Mouse (Mus musculus) MEL (cell line): ENCODE results near the gene Nup160. TPM values are rescaled to one million over a fixed set of nuclear protein-coding genes. Genes with fewer than 3 reads are reported as not detected.

Source experiments
- DNase-seq: peaks from one replicate; pipeline ENCODE4 v3.0.0; 2011; ENCODE audit warnings: low read depth, low spot score
- H3K27ac ChIP-seq: 2 replicates; pipeline ENCODE4 v1.5.1; 2012; ENCODE audit warnings: low read depth, mild to moderate bottlenecking, control low read depth, low read length, moderate library complexity; ENCODE audit not compliant: control insufficient read depth
- H3K27me3 ChIP-seq, 2 experiments: fragments of 150-350 bp in 1 of 2; sonication (generic) in 1 of 2; 2 replicates each; pipeline ENCODE4 v1.6.1; 2012; ENCODE audit warnings: low read length in 2 of 2, mild to moderate bottlenecking in 2 of 2, improper control_type of control experiment in 1 of 2, moderate library complexity in 1 of 2; ENCODE audit not compliant: insufficient read depth in 2 of 2, control insufficient read depth in 1 of 2
- H3K36me3 ChIP-seq, 2 experiments: 2 replicates each; pipeline ENCODE4 v1.6.1; 2012 to 2014; ENCODE audit warnings: low read length in 2 of 2, improper control_type of control experiment in 1 of 2, inconsistent platforms in 1 of 2, mild to moderate bottlenecking in 1 of 2; ENCODE audit not compliant: insufficient read depth in 2 of 2, control insufficient read depth in 1 of 2
- H3K4me1 ChIP-seq, 2 experiments: fragments of 150-350 bp in 1 of 2; sonication (generic) in 1 of 2; 2 replicates each; pipeline ENCODE4 v1.6.1; 2012; ENCODE audit warnings: low read length in 2 of 2, improper control_type of control experiment in 1 of 2, mild to moderate bottlenecking in 1 of 2; ENCODE audit not compliant: insufficient read depth in 2 of 2, control insufficient read depth in 1 of 2
- H3K4me3 ChIP-seq, 2 experiments: fragments of 150-350 bp in 1 of 2; sonication (generic) in 1 of 2; 2 replicates each; pipeline ENCODE4 v1.5.1; 2012; ENCODE audit warnings: low read depth in 2 of 2, low read length in 2 of 2, mild to moderate bottlenecking in 2 of 2, moderate library complexity in 2 of 2, control low read depth in 1 of 2, improper control_type of control experiment in 1 of 2; ENCODE audit not compliant: control insufficient read depth in 1 of 2, insufficient read depth in 1 of 2
- H3K79me2 ChIP-seq: 2 replicates; pipeline ENCODE4 v1.6.1; 2012; ENCODE audit warnings: mild to moderate bottlenecking, low read length, moderate library complexity; ENCODE audit not compliant: control insufficient read depth, poor library complexity, insufficient read depth
- H3K9ac ChIP-seq: 2 replicates; pipeline ENCODE4 v1.6.1; 2012; ENCODE audit warnings: low read depth, mild to moderate bottlenecking, control low read depth, low read length, moderate library complexity; ENCODE audit not compliant: control insufficient read depth, poor library complexity, severe bottlenecking
- H3K9me3 ChIP-seq: fragments of 150-350 bp; sonication (generic); replicated peaks from 2 replicates; pipeline ENCODE4 v1.6.1; 2012; ENCODE audit warnings: mild to moderate bottlenecking, low read length, improper control_type of control experiment, moderate library complexity; ENCODE audit not compliant: insufficient read depth
- BHLHE40 ChIP-seq: IDR thresholded peaks from 2 replicates; pipeline ENCODE4 v1.6.1; 2012; ENCODE audit warnings: low read depth, mild to moderate bottlenecking, inconsistent platforms, low read length, improper control_type of control experiment, borderline replicate concordance
- GABPA ChIP-seq: IDR thresholded peaks from 2 replicates; pipeline ENCODE4 v1.6.1; 2012; ENCODE audit warnings: low read depth, mild to moderate bottlenecking, inconsistent platforms, low read length, improper control_type of control experiment, moderate library complexity
- KAT2A ChIP-seq: conservative IDR thresholded peaks from 2 replicates; pipeline ENCODE4 v1.6.1; 2012; ENCODE audit warnings: low read depth, low read length, improper control_type of control experiment, inconsistent platforms
- MAFK ChIP-seq: IDR thresholded peaks from 2 replicates; pipeline ENCODE4 v1.6.1; 2011; ENCODE audit warnings: low read depth, mild to moderate bottlenecking, low read length, improper control_type of control experiment, borderline replicate concordance
- MEF2A ChIP-seq: IDR thresholded peaks from 2 replicates; pipeline ENCODE4 v1.6.1; 2014; ENCODE audit warnings: low read depth, mild to moderate bottlenecking, inconsistent platforms, low read length, improper control_type of control experiment; ENCODE audit not compliant: poor library complexity, insufficient replicate concordance, severe bottlenecking; ENCODE audit errors: extremely low read depth
- MXI1 ChIP-seq: IDR thresholded peaks from 2 replicates; pipeline ENCODE4 v1.6.1; 2011; ENCODE audit warnings: mild to moderate bottlenecking, low read depth, low read length, improper control_type of control experiment
- MYB ChIP-seq: IDR thresholded peaks from 2 replicates; pipeline ENCODE4 v1.6.1; 2011; ENCODE audit warnings: mild to moderate bottlenecking, low read depth, low read length, improper control_type of control experiment
- NRF1 ChIP-seq: IDR thresholded peaks from 2 replicates; pipeline ENCODE4 v1.6.1; 2014; ENCODE audit warnings: low read depth, mild to moderate bottlenecking, inconsistent platforms, low read length, improper control_type of control experiment, moderate library complexity; ENCODE audit not compliant: poor library complexity, insufficient read depth, severe bottlenecking
- POLR2AphosphoS2 ChIP-seq: IDR thresholded peaks from 2 replicates; pipeline ENCODE4 v1.6.1; 2011; ENCODE audit warnings: low read length, improper control_type of control experiment
- POLR2AphosphoS5 ChIP-seq: IDR thresholded peaks from 2 replicates; pipeline ENCODE4 v1.6.1; 2012; ENCODE audit warnings: low read depth, borderline replicate concordance, mild to moderate bottlenecking, inconsistent platforms, low read length, moderate library complexity, mixed read lengths
- SIN3A ChIP-seq: IDR thresholded peaks from 2 replicates; pipeline ENCODE4 v1.6.1; 2012; ENCODE audit warnings: low read length, improper control_type of control experiment, inconsistent platforms
- TAL1 ChIP-seq: IDR thresholded peaks from 2 replicates; pipeline ENCODE4 v1.6.1; 2012; ENCODE audit warnings: mild to moderate bottlenecking, inconsistent platforms, low read length, moderate library complexity, mixed read lengths
- UBTF ChIP-seq: IDR thresholded peaks from 2 replicates; pipeline ENCODE4 v1.6.1; 2012; ENCODE audit warnings: low read depth, mild to moderate bottlenecking, inconsistent platforms, low read length, improper control_type of control experiment, moderate library complexity, borderline replicate concordance; ENCODE audit not compliant: insufficient read depth
- USF2 ChIP-seq, 2 experiments: IDR thresholded peaks; 2 replicates each; pipeline ENCODE4 v1.6.1; 2011 to 2012; ENCODE audit warnings: improper control_type of control experiment in 2 of 2, low read length in 2 of 2, borderline replicate concordance in 1 of 2, inconsistent platforms in 1 of 2, low read depth in 1 of 2, mild to moderate bottlenecking in 1 of 2; ENCODE audit not compliant: insufficient read depth in 1 of 2
- ZNF384 ChIP-seq: IDR thresholded peaks from 2 replicates; pipeline ENCODE4 v1.6.1; 2012; ENCODE audit warnings: low read depth, mild to moderate bottlenecking, inconsistent platforms, low read length, improper control_type of control experiment
- polyA plus RNA-seq, 2 experiments: library from polyadenylated mRNA; stranded (reverse) in 1 of 2; unstranded in 1 of 2; fragments of >175 nt in 1 of 2; fragments of >200 nt in 1 of 2; gene quantifications; 2 replicates each; pipeline versions ENCODE4 v1.2.1 to v1.2.4; 2012; ENCODE audit warnings: low replicate concordance in 2 of 2, low read depth in 1 of 2; ENCODE audit not compliant: insufficient read length in 2 of 2, insufficient read depth in 1 of 2, missing spikeins in 1 of 2
- total RNA-seq: library from RNA; depleted of rRNA; stranded (reverse); fragments of 300-350 nt; gene quantifications from 2 replicates; pipeline ENCODE4 v1.2.3, GENCODE M21; 2012

Nup160 gene
- total and polyA plus RNA-seq, 3 experiments, result 43.8 to 91.4 (median 63.8) TPM

DNA sequence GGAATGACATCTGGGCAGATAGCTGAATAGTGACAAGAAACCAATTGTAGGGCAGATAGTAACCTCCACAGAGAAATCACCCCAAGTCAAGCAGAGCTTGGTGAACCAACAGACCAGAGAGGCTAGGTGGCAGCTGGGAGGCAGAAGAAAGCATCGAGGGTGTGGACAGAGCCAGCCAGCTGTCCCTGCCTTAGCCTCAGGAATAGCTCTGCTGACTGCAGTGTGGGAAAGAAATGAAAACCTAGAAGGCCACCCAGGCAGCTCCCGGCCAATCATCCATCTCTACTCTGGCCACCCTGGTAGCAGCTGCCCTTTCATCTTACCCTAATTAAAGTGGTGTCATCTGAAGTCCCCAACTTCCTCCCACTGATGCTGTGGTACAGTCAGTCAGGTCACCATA lies 47.5 kb upstream of the Nup160 start:
- Histone ChIP-seq H3K4me3 (no peak overlapping the region), H3K79me2 (no peaks in the 10 kb centered on the region), H3K27ac (no peak overlapping the region), H3K4me1 (no peaks in the 10 kb centered on the region), H3K9me3 (no peaks in the 10 kb centered on the region), H3K36me3 (peaks cover 0 to 6% of the 10 kb centered on the region in 2 experiments; a peak in 2 of 4 replicates), H3K9ac (no peak overlapping the region)
- TF ChIP-seq MXI1 (no peak), MYB (no peak), USF2 (IDR thresholded peaks at IDR 0.05; ENCODE audit: borderline replicate concordance in 1 of 2, insufficient read depth in 1 of 2, low read depth in 1 of 2, low read length in 2 of 2) (no peak), GABPA (no peak)
- TF ChIP-seq, all 39 proteins: peak for 0
- H3K27me3 ChIP-seq, result no peaks in the 10 kb centered on the region
- no peak for DNase-seq

DNA sequence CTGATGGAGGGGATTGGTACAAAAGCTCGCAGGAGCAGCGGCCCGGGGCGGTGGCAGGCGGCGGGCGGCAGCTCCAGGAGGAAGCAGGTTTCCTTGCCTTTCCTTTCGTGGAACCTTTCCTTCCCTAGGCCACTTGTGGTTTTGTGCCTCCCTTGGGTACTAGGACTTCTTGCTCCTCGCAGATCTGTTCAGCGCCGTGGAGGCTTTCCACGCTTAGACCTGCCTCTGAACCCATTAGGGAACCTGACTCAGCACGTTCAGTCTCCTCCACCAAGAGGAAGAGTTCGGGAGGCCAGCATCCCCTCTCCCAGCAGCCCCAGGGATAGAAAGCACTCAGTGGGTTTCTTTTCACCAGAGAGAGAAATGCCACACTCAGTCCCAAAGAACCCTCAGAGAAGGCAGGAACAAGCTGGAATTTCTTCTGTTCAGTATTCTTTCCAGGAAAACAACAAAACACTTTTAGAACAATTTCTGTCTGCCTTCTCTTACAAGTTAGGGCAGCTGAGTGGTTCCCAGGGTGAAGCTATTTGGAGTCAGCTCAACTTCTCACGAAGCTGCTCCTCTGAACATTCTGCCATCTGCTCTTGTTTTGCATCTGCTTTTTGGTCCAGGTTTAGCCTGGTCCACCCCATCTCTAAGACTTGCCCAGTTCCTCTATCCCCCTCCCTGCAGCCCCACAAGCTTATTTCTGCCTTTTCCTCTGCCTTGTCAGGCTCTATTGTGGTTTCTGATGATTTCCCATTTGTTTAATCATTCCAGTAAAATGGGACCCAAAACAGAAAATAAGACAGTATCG lies 44.9 kb upstream of the Nup160 start:
- Histone ChIP-seq H3K9ac (no peak overlapping the region), H3K27ac (no peak overlapping the region), H3K4me1 (peaks cover 0 to 6% of the 10 kb centered on the region in 2 experiments; a peak in 3 of 4 replicates), H3K36me3 (peaks cover 0 to 5% of the 10 kb centered on the region in 2 experiments; a peak in 2 of 4 replicates), H3K9me3 (no peaks in the 10 kb centered on the region), H3K79me2 (no peaks in the 10 kb centered on the region), H3K27me3 (no peaks in the 10 kb centered on the region), H3K4me3 (no peak overlapping the region)
- TF ChIP-seq UBTF, result no peak
- TF ChIP-seq SIN3A, result no peak
- no peak for TF ChIP-seq MEF2A
- no peak for TF ChIP-seq POLR2AphosphoS5
- TF ChIP-seq MAFK, result no peak
- no peak for TF ChIP-seq NRF1
- TF ChIP-seq BHLHE40, result no peak
- TF ChIP-seq POLR2AphosphoS2, result no peak
- no peak for TF ChIP-seq ZNF384
- no peak for TF ChIP-seq TAL1
- TF ChIP-seq KAT2A, result no peak
- no peak for DNase-seq
